Mouse (Mus musculus): ENCODE results near the gene Dab1. TPM values are rescaled to one million over a fixed set of nuclear protein-coding genes. Genes with fewer than 3 reads are reported as not detected.

The Dab1 gene
- total and polyA plus RNA-seq, 3 experiments = not detected

- Histone ChIP-seq H3K79me2 (ENCODE audit: control insufficient read depth, insufficient read depth, low read length, poor library complexity) (no peaks in the 10 kb centered on the region), H3K9me3 (replicated peaks; ENCODE audit: insufficient read depth, low read length) (no peaks in the 10 kb centered on the region), H3K4me1 (ENCODE audit: control insufficient read depth in 1 of 2, insufficient read depth in 2 of 2, low read length in 2 of 2) (no peaks in the 10 kb centered on the region), H3K27me3 (ENCODE audit: control insufficient read depth in 1 of 2, insufficient read depth in 2 of 2, low read length in 2 of 2) (no peaks in the 10 kb centered on the region), H3K9ac (ENCODE audit: control insufficient read depth, low read depth, low read length, poor library complexity, severe bottlenecking) (no peak overlapping the region), H3K36me3 (ENCODE audit: control insufficient read depth in 1 of 2, insufficient read depth in 2 of 2, low read length in 2 of 2) (no peaks in the 10 kb centered on the region), H3K4me3 (ENCODE audit: control insufficient read depth in 1 of 2, insufficient read depth in 1 of 2, low read depth in 2 of 2, low read length in 2 of 2) (no peak overlapping the region), H3K27ac (ENCODE audit: control insufficient read depth, low read depth, low read length) (no peak overlapping the region)
- TF ChIP-seq ZNF384 (IDR thresholded peaks at IDR 0.05; ENCODE audit: low read depth, low read length) (no peak), EP300 (IDR thresholded peaks at IDR 0.05; ENCODE audit: low read depth in 1 of 2, low read length in 2 of 2) (no peak), TCF12 (IDR thresholded peaks at IDR 0.05; ENCODE audit: low read depth, low read length) (no peak), E2F4 (IDR thresholded peaks at IDR 0.05; ENCODE audit: borderline replicate concordance, low read depth, low read length) (no peak), JUND (IDR thresholded peaks at IDR 0.05; ENCODE audit: low read depth, low read length) (no peak), USF2 (IDR thresholded peaks at IDR 0.05; ENCODE audit: borderline replicate concordance in 1 of 2, insufficient read depth in 1 of 2, low read depth in 1 of 2, low read length in 2 of 2) (no peak), RAD21 (IDR thresholded peaks at IDR 0.05; ENCODE audit: low read depth, low read length) (no peak), ZKSCAN1 (IDR thresholded peaks at IDR 0.05; ENCODE audit: low read depth, low read length) (no peak)
- no peak for DNase-seq (ENCODE audit: low read depth, low spot score)
Measured at GRCm38 (mm10) chr4:104769602-104770001, 1150.4 kb downstream of the Dab1 start.

GRCm38 (mm10) chr4:104770331-104770730, 1151.2 kb downstream of the Dab1 start:
- DNase-seq (ENCODE audit: low read depth, low spot score) = no peak
- no peak for TF ChIP-seq CHD1 (IDR thresholded peaks at IDR 0.05; ENCODE audit: low read depth, low read length)
- no peak for TF ChIP-seq HCFC1 (IDR thresholded peaks at IDR 0.05; ENCODE audit: low read depth, low read length)
- TF ChIP-seq JUND (IDR thresholded peaks at IDR 0.05; ENCODE audit: low read depth, low read length) = no peak
- no peak for TF ChIP-seq MYC (IDR thresholded peaks at IDR 0.05; ENCODE audit: low read depth, low read length)
- TF ChIP-seq GABPA (IDR thresholded peaks at IDR 0.05; ENCODE audit: low read depth, low read length) = no peak
- no peak for TF ChIP-seq UBTF (IDR thresholded peaks at IDR 0.05; ENCODE audit: borderline replicate concordance, insufficient read depth, low read depth, low read length)
- no peak for TF ChIP-seq MAFK (IDR thresholded peaks at IDR 0.05; ENCODE audit: borderline replicate concordance, low read depth, low read length)
- no peak for TF ChIP-seq CHD2 (IDR thresholded peaks at IDR 0.05; ENCODE audit: low read length)
- no peak for TF ChIP-seq EP300 (IDR thresholded peaks at IDR 0.05; ENCODE audit: low read depth in 1 of 2, low read length in 2 of 2)
- no peak for TF ChIP-seq NRF1 (IDR thresholded peaks at IDR 0.05; ENCODE audit: insufficient read depth, low read depth, low read length, poor library complexity, severe bottlenecking)
- TF ChIP-seq ZKSCAN1 (IDR thresholded peaks at IDR 0.05; ENCODE audit: low read depth, low read length) = no peak
- TF ChIP-seq ZNF384 (IDR thresholded peaks at IDR 0.05; ENCODE audit: low read depth, low read length) = no peak
- H3K36me3 ChIP-seq (ENCODE audit: control insufficient read depth in 1 of 2, insufficient read depth in 2 of 2, low read length in 2 of 2) = no peaks in the 10 kb centered on the region
- no peaks in the 10 kb centered on the region for H3K79me2 ChIP-seq (ENCODE audit: control insufficient read depth, insufficient read depth, low read length, poor library complexity)
- no peaks in the 10 kb centered on the region for H3K4me1 ChIP-seq (ENCODE audit: control insufficient read depth in 1 of 2, insufficient read depth in 2 of 2, low read length in 2 of 2)
- H3K9me3 ChIP-seq (replicated peaks; ENCODE audit: insufficient read depth, low read length) = no peaks in the 10 kb centered on the region
- no peak overlapping the region for H3K9ac ChIP-seq (ENCODE audit: control insufficient read depth, low read depth, low read length, poor library complexity, severe bottlenecking)
- H3K27ac ChIP-seq (ENCODE audit: control insufficient read depth, low read depth, low read length) = no peak overlapping the region
- no peaks in the 10 kb centered on the region for H3K27me3 ChIP-seq (ENCODE audit: control insufficient read depth in 1 of 2, insufficient read depth in 2 of 2, low read length in 2 of 2)
- H3K4me3 ChIP-seq (ENCODE audit: control insufficient read depth in 1 of 2, insufficient read depth in 1 of 2, low read depth in 2 of 2, low read length in 2 of 2) = no peak overlapping the region

All from MEL (cell line).